Mouse (Mus musculus) spleen, adult 2 months (tissue): ENCODE data around the gene Snupn.

Source experiments
- CTCF ChIP-seq: fragments of 200-500 bp; IDR thresholded peaks from 2 replicates; pipeline ENCODE4 v1.5.1; 2011; ENCODE audit warnings: mild to moderate bottlenecking, inconsistent platforms; ENCODE audit not compliant: insufficient read depth, insufficient read length, insufficient replicate concordance; ENCODE audit errors: extremely low read depth
- POLR2A ChIP-seq: fragments of 200-500 bp; IDR thresholded peaks from 2 replicates; pipeline ENCODE4 v1.6.1; 2011; ENCODE audit warnings: low read depth, low read length, inconsistent platforms

DNA sequence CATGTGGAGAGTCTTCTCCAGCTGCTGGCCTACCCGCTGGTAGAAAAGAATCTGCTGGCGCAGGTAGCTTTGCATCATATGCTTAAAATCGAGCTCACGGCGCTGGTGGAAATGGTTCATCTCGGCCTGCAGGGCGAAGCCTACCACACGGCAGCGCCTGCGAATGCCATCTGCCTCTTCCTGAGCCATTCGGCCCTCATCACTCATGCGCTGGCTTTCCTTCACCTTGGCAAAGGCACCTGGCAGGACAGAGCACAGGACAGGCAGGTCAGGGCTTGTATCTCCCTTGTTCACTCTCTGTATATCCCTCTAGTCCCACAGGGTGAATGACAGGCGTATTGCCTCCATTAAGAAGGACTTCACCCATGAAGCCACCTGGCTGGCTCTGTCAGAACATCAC is 32.2 kb upstream of the Snupn start:
- TF ChIP-seq POLR2A (no peak), CTCF (no peak)
